Mouse (Mus musculus): ENCODE results near the gene Apbb2. TPM values are rescaled to one million over a fixed set of nuclear protein-coding genes. Genes with fewer than 3 reads are reported as not detected.

The Apbb2 gene
- polyA plus RNA-seq, 1 experiment from 2014 or later: 48.9 TPM

DNA sequence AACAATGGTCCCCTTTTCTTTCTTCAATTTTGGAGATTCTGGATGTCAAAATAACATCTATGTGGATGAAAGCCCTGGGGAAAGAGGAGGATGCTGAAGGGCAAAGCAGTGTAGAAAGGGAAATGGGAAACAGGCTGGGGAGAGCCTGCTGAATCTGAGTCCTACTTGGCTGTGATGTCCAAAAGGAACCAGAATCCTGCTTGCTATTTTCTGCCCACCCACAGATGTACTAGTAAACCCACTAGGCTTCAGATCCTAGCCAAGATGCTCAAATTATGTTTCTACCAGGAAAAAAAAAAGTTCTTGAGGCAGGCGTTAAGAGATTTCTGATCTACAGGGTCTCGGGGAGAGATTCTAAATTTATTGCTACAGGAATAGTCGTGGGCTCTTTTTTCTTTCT is 205.8 kb downstream of the Apbb2 start:
- Histone ChIP-seq H3K36me3 (ENCODE audit: insufficient read depth, low read length) (no peaks in the 10 kb centered on the region), H3K4me2 (replicated peaks; ENCODE audit: low read depth, low read length) (no peak overlapping the region), H3K9me3 (ENCODE audit: low read length) (no peaks in the 10 kb centered on the region), H3K4me1 (ENCODE audit: insufficient read depth, low read depth, low read length) (no peaks in the 10 kb centered on the region), H3K9ac (replicated peaks; ENCODE audit: low read depth) (no peak overlapping the region), H3K27ac (ENCODE audit: low read length) (no peak overlapping the region), H3K4me3 (ENCODE audit: low read depth, low read length) (no peak overlapping the region), H3K27me3 (replicated peaks; ENCODE audit: insufficient read depth, low read length) (no peaks in the 10 kb centered on the region)
- ATAC-seq: no peak
- WGBS: 75% methylated on average over 3 of the region's 3 CpGs
- TF ChIP-seq CTCF (IDR thresholded peaks at IDR 0.05) (no peak), EP300 (IDR thresholded peaks at IDR 0.05) (no peak)
- no peak for DNase-seq (ENCODE audit: low spot score)

DNA sequence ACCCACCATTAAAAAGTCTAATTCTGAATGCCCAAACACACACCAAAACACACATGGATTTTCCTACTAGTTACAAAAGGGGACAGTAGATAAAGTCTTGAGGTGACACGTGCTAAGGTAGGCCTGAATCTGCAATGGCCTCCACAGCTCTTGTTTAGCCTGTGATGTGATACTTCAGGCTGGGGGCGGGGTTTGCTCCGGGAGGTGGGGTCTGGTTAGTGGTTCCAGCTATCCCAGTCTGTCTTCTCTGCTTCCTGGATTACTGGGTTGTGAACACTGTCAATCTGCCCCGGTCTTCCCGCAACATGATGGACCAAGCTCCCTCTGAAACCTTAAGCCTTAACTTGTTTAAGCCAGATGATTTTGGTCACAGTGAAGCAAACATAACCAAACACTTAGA is 210.0 kb downstream of the Apbb2 start:
- no peak overlapping the region for H3K4me3 ChIP-seq (ENCODE audit: low read depth, low read length)
- TF ChIP-seq EP300 (IDR thresholded peaks at IDR 0.05): no peak
- TF ChIP-seq CTCF (IDR thresholded peaks at IDR 0.05): no peak
- DNase-seq (ENCODE audit: low spot score): no peak
- no peak for ATAC-seq
- no peak overlapping the region for H3K27ac ChIP-seq (ENCODE audit: low read length)
- H3K4me1 ChIP-seq (ENCODE audit: insufficient read depth, low read depth, low read length): no peaks in the 10 kb centered on the region
- H3K4me2 ChIP-seq (replicated peaks; ENCODE audit: low read depth, low read length): no peak overlapping the region
- WGBS: 85% methylated on average over 5 of the region's 5 CpGs
- H3K36me3 ChIP-seq (ENCODE audit: insufficient read depth, low read length): no peaks in the 10 kb centered on the region
- no peaks in the 10 kb centered on the region for H3K9me3 ChIP-seq (ENCODE audit: low read length)
- no peak overlapping the region for H3K9ac ChIP-seq (replicated peaks; ENCODE audit: low read depth)
- no peaks in the 10 kb centered on the region for H3K27me3 ChIP-seq (replicated peaks; ENCODE audit: insufficient read depth, low read length)

DNA sequence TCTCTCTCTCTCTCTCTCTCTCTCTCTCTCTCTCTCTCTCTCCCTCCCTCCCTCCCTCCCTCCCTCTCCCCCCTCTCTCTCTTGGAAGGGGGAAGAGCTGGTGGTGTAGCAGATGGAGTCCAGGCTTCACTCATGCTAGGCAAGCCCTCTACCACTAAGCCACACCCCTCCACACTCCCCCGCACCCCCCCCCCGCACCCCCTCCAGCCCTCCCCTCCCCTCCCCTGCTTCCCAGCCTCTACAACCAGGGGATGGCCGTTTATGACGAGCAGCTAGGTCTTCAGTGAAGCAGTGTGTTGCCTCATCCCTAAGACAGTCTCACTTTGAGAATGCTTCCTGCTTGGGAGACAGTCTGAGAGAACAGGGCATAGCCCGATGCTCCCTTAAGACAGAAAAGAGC is 210.6 kb downstream of the Apbb2 start:
- WGBS: 60% methylated on average over 3 of the region's 5 CpGs
- TF ChIP-seq CTCF (IDR thresholded peaks at IDR 0.05): no peak
- ATAC-seq: no peak

DNA sequence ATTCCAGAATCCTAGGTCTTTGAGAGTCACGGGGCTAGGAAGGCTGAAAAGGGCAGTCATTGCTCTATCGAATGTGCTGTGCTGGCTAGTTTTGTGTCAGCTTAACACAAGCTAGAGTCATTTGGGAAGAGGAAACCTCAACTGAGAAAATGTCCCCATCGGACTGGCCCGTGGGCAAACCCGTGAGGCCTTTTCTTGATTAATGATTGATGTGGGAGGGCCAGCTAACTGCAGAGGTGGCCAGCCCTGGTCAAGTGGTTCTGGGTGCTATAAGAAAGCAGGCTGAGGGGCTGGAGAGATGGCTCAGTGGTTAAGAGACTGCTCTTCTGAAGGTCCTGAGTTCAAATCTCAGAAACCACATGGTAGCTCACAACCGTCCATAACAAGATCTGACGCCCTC is 212.2 kb downstream of the Apbb2 start:
- Histone ChIP-seq H3K9me3 (ENCODE audit: low read length) (no peaks in the 10 kb centered on the region), H3K27me3 (replicated peaks; ENCODE audit: insufficient read depth, low read length) (no peaks in the 10 kb centered on the region), H3K9ac (replicated peaks; ENCODE audit: low read depth) (no peak overlapping the region), H3K27ac (ENCODE audit: low read length) (no peak overlapping the region), H3K36me3 (ENCODE audit: insufficient read depth, low read length) (no peaks in the 10 kb centered on the region), H3K4me2 (replicated peaks; ENCODE audit: low read depth, low read length) (no peak overlapping the region), H3K4me3 (ENCODE audit: low read depth, low read length) (no peak overlapping the region), H3K4me1 (ENCODE audit: insufficient read depth, low read depth, low read length) (no peaks in the 10 kb centered on the region)
- no peak for TF ChIP-seq EP300 (IDR thresholded peaks at IDR 0.05)
- WGBS: 85% methylated on average over 7 of the region's 7 CpGs
- no peak for DNase-seq (ENCODE audit: low spot score)
- no peak for ATAC-seq

More for the DNA sequence above, 210.6 kb downstream of the Apbb2 start:
- no peak for DNase-seq (ENCODE audit: low spot score)
- Histone ChIP-seq H3K4me2 (replicated peaks; ENCODE audit: low read depth, low read length) (no peak overlapping the region), H3K9ac (replicated peaks; ENCODE audit: low read depth) (no peak overlapping the region), H3K27ac (ENCODE audit: low read length) (no peak overlapping the region), H3K9me3 (ENCODE audit: low read length) (no peaks in the 10 kb centered on the region), H3K36me3 (ENCODE audit: insufficient read depth, low read length) (no peaks in the 10 kb centered on the region), H3K27me3 (replicated peaks; ENCODE audit: insufficient read depth, low read length) (no peaks in the 10 kb centered on the region), H3K4me3 (ENCODE audit: low read depth, low read length) (no peak overlapping the region), H3K4me1 (ENCODE audit: insufficient read depth, low read depth, low read length) (no peaks in the 10 kb centered on the region)

DNA sequence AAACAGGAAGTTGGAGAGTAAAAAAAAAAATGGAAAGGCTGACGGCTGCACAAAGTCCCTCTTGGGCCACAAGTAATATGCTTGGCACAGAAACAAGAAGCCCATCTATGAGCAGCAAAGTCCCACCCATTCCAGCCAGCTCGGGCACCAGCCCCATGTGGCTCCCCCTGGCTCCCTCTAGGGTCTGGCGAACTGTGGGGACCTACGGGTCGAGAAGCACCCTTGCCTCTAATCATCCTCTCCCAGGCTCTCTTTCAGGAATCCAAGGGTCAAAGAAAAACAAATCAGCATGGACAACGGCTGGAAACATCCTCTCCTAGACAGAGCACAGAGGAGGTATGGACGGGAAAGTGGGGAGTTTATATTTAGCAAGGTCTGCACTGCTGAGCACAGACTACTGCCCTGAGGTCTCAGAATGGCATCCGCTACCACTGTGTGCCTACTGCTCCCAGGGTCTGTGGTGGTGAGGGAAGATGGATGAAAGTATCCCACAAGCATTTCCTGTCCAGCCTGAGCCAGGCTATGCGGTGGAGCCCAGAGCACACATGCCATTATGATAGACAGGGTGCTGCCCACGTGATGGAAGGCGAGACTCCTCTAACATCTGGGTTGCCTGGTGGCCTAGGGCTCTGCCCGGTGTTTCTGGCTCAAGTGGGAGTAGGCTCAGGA is 212.7 kb downstream of the Apbb2 start:
- no peak overlapping the region for H3K4me3 ChIP-seq (ENCODE audit: low read depth, low read length)
- ATAC-seq (peak; percentile 60), DNase-seq (ENCODE audit: low spot score) (no peak)
- no peaks in the 10 kb centered on the region for H3K27me3 ChIP-seq (replicated peaks; ENCODE audit: insufficient read depth, low read length)
- H3K9ac ChIP-seq (replicated peaks; ENCODE audit: low read depth): no peak overlapping the region
- H3K9me3 ChIP-seq (ENCODE audit: low read length): no peaks in the 10 kb centered on the region
- no peak overlapping the region; the same call in 1 of the 2 replicates for H3K27ac ChIP-seq (ENCODE audit: low read length)
- 47% methylated on average over 12 of the region's 12 CpGs for WGBS
- H3K4me1 ChIP-seq (ENCODE audit: insufficient read depth, low read depth, low read length): no peaks in the 10 kb centered on the region
- H3K4me2 ChIP-seq (replicated peaks; ENCODE audit: low read depth, low read length): no peak overlapping the region
- no peak for TF ChIP-seq CTCF (IDR thresholded peaks at IDR 0.05)
- H3K36me3 ChIP-seq (ENCODE audit: insufficient read depth, low read length): no peaks in the 10 kb centered on the region

DNA sequence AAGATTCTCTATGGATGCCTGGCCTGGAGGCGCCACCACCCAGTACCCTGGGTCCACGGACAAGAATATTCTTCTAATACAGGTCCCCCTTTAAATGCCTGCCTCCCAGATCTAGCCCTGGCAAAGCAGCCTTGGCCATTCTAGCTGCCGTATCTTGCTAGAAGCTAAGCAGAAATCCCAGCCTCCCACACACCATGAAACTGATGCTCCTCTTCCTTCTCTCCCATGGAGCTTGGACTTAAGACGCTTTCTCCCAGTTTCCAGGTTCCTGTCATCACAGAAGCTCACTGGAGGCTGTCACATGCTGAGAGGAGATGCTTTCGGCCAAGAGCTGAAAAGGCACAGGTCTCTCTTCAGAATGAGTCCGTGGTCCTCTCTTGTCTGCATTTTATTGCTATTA is 213.3 kb downstream of the Apbb2 start:
- H3K4me1 ChIP-seq (ENCODE audit: insufficient read depth, low read depth, low read length): no peaks in the 10 kb centered on the region
- H3K27ac ChIP-seq (ENCODE audit: low read length): no peak overlapping the region
- H3K4me3 ChIP-seq (ENCODE audit: low read depth, low read length): no peak overlapping the region
- TF ChIP-seq EP300 (IDR thresholded peaks at IDR 0.05) (no peak), CTCF (IDR thresholded peaks at IDR 0.05) (no peak)
- no peak overlapping the region for H3K4me2 ChIP-seq (replicated peaks; ENCODE audit: low read depth, low read length)
- no peaks in the 10 kb centered on the region for H3K36me3 ChIP-seq (ENCODE audit: insufficient read depth, low read length)
- no peak for DNase-seq (ENCODE audit: low spot score)
- no peak overlapping the region for H3K9ac ChIP-seq (replicated peaks; ENCODE audit: low read depth)
- no peaks in the 10 kb centered on the region for H3K27me3 ChIP-seq (replicated peaks; ENCODE audit: insufficient read depth, low read length)
- WGBS: 91% methylated on average over 6 of the region's 6 CpGs
- no peak for ATAC-seq
- H3K9me3 ChIP-seq (ENCODE audit: low read length): no peaks in the 10 kb centered on the region

DNA sequence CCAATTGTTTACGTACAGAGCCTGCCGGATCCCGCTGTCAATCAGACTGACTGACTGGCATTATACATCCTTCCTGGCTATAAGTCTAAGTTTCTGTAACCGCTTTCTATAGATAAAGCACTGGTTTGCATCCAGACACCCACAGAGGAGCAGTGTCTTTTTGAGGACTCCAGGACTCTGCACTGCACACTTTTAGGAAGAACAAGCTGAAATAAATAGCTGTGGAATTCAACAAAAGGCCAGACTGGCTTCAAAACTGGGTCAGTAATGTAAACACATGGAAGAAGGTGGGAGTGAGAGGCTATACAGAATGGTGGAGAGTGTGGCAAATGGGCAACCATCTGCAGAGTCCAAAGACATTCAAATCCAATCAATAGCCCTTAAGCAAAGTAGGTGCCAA is 218.0 kb downstream of the Apbb2 start:
- WGBS: 76% methylated on average over 4 of the region's 4 CpGs
- Histone ChIP-seq H3K4me1 (ENCODE audit: insufficient read depth, low read depth, low read length) (no peaks in the 10 kb centered on the region), H3K27ac (ENCODE audit: low read length) (no peak overlapping the region), H3K9ac (replicated peaks; ENCODE audit: low read depth) (no peak overlapping the region), H3K27me3 (replicated peaks; ENCODE audit: insufficient read depth, low read length) (no peaks in the 10 kb centered on the region), H3K4me3 (ENCODE audit: low read depth, low read length) (no peak overlapping the region), H3K4me2 (replicated peaks; ENCODE audit: low read depth, low read length) (no peak overlapping the region), H3K9me3 (ENCODE audit: low read length) (no peaks in the 10 kb centered on the region), H3K36me3 (ENCODE audit: insufficient read depth, low read length) (no peaks in the 10 kb centered on the region)
- DNase-seq (ENCODE audit: low spot score): no peak
- TF ChIP-seq EP300 (IDR thresholded peaks at IDR 0.05) (no peak), CTCF (IDR thresholded peaks at IDR 0.05) (no peak)
- ATAC-seq: no peak

Data from lung, postnatal 0 days (tissue).